Mouse (Mus musculus): Measurements from ENCODE around the gene Slc43a3.

Slc43a3 gene

DNA sequence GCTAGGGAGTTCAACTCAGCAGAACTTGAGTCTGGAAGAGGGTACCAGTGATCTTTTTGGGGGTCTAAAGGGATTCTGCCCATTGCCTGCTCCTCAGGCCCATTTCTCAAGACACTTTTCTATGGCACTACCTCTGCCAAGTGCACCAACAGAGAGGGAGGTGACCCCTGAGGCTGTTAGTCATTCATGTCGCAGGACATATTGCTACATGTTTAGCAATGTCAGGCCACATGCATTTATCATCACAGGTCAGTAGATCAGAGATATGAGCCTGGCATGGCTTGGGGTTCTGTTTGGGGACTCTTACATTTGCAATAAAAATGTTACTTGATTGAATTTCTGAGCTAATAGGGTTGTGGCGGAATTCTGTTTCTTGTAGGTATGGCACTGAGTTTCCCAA is 39.2 kb downstream of the Slc43a3 start:
- in situ Hi-C loops (cut with MboI; ENCODE audit: low sequenced_read_pairs) = no loop called here

DNA sequence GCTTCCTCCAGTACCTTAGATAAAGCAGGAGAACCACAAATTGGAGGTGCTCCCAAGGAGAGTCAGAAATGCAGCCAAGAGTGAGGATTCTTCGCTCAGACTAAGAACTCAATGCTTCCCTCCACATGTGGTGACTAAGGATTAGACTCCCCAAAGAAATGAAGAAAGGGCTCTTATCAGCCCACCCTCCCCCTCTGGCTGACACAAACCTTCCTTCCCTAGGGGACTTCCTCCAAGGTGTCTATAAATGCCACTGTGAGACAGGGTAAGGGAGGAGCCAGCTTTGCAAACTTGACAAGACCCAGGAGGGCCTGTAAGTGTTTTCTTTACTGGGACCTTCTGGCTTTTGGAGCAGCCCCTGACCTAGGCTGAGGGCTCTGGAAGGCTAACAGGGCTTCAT is 43.8 kb downstream of the Slc43a3 start, which contains the start of gene Prg2:
Prg2 (plus strand) TSS at position 274 of the 400 bp plus-strand sequence.
- in situ Hi-C loops (cut with MboI; ENCODE audit: low sequenced_read_pairs) = no loop called here

DNA sequence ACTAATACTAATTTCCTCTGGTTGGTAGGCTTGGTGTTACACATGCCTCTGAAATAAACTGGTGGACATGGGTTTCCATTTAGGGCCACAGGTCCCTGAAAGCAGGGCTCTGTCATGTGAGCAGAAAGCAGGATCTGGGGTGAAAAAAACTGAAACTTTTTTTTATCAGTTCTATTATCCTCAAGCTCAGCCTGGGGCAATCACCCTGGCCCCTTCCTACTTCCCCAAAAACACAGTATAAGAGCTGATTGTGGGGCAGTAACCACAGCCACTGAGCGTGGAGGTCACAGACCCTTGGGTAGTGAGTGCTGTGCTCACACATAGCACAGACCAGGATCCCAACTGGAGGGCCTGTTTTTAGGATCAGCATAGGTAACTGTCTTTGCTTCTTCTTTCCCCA is 51.6 kb downstream of the Slc43a3 start, which contains the start of gene Prg3:
Prg3 (plus strand) TSS at position 286 of the 400 bp plus-strand sequence.
- in situ Hi-C loops (cut with MboI; ENCODE audit: low sequenced_read_pairs) = no loop called here

DNA sequence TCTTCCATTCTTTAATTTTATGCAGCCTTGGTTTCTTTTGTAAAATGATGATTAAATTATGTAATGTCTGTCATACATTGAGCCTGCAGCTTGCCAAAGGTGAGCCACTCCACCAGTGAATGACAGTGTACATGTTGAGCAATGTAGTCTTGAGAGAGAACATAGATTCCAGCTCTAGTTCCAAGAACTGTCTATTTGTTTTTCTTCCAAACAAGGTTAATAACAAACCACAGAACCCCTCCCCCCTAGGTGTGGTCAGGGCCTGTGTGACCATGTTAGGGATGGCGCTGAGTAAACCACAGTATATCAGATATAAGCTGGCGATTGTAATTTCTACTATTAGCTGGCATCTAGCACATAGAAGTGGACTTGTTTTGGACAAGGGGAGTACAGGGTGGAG is 60.0 kb downstream of the Slc43a3 start:
- in situ Hi-C loops (cut with MboI; ENCODE audit: low sequenced_read_pairs) = no loop called here

DNA sequence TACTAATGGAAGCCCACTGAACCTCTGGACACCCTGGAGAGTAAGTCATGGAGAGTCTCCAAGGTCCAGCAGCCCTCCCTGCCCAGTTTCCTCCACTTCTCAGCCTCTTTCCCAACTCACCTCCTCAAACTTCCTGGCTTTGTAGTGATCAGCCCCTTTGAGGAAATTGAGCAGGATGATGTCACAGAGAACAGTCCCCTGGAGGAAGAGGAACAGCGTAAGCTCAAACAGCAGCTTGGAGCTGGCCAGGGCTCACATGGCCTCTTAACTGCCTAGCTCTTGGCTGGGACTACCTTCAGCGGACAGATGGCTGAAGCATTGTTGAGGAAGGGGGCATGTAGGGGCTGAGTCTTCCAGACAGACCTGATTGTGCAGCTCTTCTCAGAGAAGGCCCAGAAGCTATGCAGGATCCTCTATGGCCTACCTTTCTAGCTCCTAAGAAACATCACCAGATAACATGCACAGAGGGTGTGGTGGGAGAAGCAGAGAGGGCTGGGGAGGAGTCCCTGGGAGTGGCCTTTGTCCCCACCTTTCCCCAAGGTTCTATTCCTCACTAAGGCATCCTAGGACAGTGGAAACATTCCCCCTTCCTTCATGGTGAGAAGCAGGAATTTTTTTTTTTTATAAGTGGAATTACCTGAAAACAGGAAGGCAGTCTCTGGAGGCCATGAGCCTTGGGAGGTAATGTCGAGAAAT is 63.3 kb downstream of the Slc43a3 start:
- in situ Hi-C loops (cut with MboI; ENCODE audit: low sequenced_read_pairs) = loop anchor here (5.0 kb wide), 1 partner anchor 42 kb away; no protein-coding TSS in a partner anchor

DNA sequence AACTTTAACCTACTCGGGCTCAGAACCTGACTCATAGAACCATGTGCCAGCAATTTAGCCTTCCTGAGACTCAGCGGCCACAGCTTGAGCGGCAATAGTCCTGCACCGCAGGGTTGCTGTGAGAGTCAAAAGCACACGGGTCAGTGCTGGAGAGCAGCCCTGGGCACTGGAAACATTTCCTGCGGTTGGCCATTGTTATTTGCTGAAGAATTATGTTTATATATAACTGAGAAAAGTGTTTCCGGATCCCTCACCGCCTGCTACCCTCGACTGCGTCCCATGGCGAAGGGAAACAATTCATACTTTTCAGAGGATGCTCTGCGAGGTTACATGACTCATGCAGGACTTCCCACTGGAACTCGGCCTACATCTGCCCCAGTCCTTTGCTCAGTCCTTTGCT is 65.1 kb downstream of the Slc43a3 start:
- in situ Hi-C loops (cut with MboI; ENCODE audit: low sequenced_read_pairs) = loop anchor here (5.0 kb wide), 1 partner anchor 44 kb away; no protein-coding TSS in a partner anchor

DNA sequence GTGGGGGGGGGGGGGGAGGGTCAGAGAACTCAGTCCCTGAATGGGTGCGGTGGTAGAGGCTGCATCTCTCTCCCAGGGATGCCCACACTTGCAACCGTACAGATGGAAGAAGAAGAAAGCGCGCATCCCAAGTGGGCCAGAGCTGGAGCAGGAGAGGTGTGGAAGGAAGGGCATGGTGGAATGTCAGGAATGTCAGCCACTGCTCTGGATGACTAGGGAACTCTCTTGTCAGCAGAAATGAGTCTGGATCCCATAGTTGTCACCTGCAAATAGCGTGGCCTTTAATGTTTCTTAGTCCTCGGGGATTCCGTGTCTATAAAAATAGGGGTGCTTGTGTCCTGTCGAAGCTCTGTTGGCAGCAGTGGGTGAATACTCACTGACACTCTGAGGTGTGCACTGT is 66.2 kb downstream of the Slc43a3 start:
- in situ Hi-C loops (cut with MboI; ENCODE audit: low sequenced_read_pairs) = loop anchor here (5.0 kb wide), 1 partner anchor 45 kb away; no protein-coding TSS in a partner anchor

DNA sequence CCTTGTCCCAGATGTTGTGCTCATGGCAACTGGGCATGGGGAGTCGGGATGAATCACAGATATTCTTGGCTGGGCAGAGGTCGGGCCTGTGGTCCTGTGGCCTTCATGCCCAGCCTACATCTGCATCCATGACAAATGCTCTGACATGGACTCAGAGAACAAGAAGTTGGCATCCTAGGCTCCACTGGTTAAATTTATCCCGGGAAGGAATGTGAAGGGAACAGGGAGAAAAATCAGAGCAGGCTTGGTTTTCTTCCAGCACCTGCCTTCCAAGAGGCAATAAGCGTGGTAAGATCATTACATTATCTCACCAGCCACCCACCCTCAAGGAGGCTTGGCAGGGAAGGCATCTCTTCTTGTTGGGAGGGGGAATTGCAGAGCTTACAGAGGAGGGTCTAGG is 68.0 kb downstream of the Slc43a3 start:
- in situ Hi-C loops (cut with MboI; ENCODE audit: low sequenced_read_pairs) = loop anchor here (5.0 kb wide), 1 partner anchor 47 kb away; no protein-coding TSS in a partner anchor

DNA sequence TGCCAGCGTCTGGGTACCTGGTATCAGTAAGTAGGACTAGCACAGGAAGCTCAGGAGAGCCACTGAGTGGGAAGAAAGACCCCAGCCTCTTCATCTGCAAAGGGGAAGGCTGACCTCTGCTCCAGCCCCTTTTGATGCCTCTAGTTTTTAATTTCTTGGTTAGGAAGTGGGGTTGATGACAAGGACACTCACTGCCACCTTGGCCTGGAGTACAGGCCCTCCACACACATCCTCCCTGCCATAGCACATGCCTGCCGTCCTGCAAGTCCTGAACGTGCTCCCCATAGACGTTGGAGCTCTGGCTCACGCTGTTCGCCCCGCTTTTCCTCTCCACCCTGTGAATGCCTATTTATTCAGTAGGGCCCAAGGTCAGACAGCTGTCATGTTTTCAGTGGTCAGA is 70.2 kb downstream of the Slc43a3 start:
- in situ Hi-C loops (cut with MboI; ENCODE audit: low sequenced_read_pairs) = no loop called here

DNA sequence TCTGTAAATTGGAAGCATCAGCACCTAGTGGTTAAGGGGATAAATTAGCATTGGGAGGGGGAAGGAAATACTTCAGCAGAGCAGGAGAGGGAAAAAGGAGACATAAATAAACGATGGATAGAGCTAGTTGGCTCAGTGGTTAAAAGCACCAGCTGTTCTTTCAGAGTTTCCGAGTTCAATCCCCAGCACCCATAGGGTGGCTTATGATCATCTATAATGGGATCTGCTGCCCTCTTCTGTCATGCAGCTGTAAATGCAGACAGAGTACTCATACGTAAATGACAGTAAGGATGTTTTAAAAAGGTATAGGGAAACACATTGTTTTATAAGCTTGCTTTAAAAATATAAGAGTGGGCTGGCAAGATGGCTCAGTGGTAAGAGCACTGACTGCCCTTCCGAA is 71.3 kb downstream of the Slc43a3 start:
- in situ Hi-C loops (cut with MboI; ENCODE audit: low sequenced_read_pairs) = no loop called here
